Mouse (Mus musculus): ENCODE data around the gene Jup. TPM values are rescaled to one million over a fixed set of nuclear protein-coding genes. Genes with fewer than 3 reads are reported as not detected.

Jup gene
- polyA plus RNA-seq, 1 experiment from 2014 or later: 107 TPM

DNA sequence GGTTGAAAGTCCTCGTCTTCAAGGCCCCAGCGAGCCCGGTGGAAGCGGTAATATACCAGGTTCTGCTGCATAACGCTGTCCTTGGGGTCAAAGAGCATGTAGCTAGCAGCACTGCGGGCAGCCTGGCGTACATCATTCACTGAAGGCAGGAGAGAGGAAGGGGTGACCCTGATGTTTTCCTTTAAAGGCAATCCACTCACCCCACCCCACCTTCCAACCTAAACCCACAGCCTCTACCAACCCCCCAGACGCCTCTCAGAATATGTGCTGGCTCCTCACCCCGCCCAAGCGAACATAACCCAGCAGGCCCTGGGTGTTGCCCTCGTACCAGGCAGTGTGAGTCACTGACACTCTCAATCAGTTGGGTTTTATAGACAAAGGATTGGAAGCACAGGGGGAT, 14.2 kb upstream of the Jup start:
- ATAC-seq (ENCODE audit: low read depth) (no peak), DNase-seq (ENCODE audit: low spot score) (no peak)
- no peaks in the 10 kb centered on the region for H3K27me3 ChIP-seq (replicated peaks; ENCODE audit: control insufficient read depth, insufficient read depth, low read length)
- peak overlapping the region; percentile 21; the same call in 1 of the 2 replicates for H3K27ac ChIP-seq (replicated peaks; ENCODE audit: low read depth, low read length)
- peak overlapping the region; percentile 13; the same call in 1 of the 2 replicates for H3K4me3 ChIP-seq (ENCODE audit: low read depth, low read length)
- H3K4me1 ChIP-seq (ENCODE audit: control insufficient read depth, insufficient read depth, low read length): peaks cover 25% of the 10 kb centered on the region
- 74% methylated on average over 11 of the region's 11 CpGs for WGBS
- H3K4me2 ChIP-seq (ENCODE audit: low read depth, low read length): peak overlapping the region; percentile 64
- peaks cover 40% of the 10 kb centered on the region for H3K36me3 ChIP-seq (ENCODE audit: control insufficient read depth, insufficient read depth, low read length)
- peak overlapping the region; percentile 89; the same call in 1 of the 2 replicates for H3K9ac ChIP-seq (ENCODE audit: low read depth, low read length)
- no peaks in the 10 kb centered on the region for H3K9me3 ChIP-seq (ENCODE audit: control insufficient read depth, low read length)

- Histone ChIP-seq H3K4me1 (ENCODE audit: control insufficient read depth, insufficient read depth, low read length) (peaks cover 21% of the 10 kb centered on the region), H3K27me3 (replicated peaks; ENCODE audit: control insufficient read depth, insufficient read depth, low read length) (no peaks in the 10 kb centered on the region), H3K4me3 (ENCODE audit: low read depth, low read length) (no peak overlapping the region), H3K4me2 (ENCODE audit: low read depth, low read length) (no peak overlapping the region), H3K9ac (ENCODE audit: low read depth, low read length) (0 out of 2 replicates have a peak overlapping the region, but pooled peaks have one; percentile 34), H3K27ac (replicated peaks; ENCODE audit: low read depth, low read length) (no peak overlapping the region), H3K9me3 (ENCODE audit: control insufficient read depth, low read length) (no peaks in the 10 kb centered on the region), H3K36me3 (ENCODE audit: control insufficient read depth, insufficient read depth, low read length) (peaks cover 40% of the 10 kb centered on the region)
- no peak for ATAC-seq (ENCODE audit: low read depth)
- no peak for DNase-seq (ENCODE audit: low spot score)
- whole genome bisulfite sequencing: 74% methylated on average over 3 of the region's 3 CpGs
These were observed 12.1 kb upstream of the Jup start for GRCm38 (mm10) chr11:100409686-100410085.

GRCm38 (mm10) chr11:100408835-100409462, 11.4 kb upstream of the Jup start:
- WGBS: 89% methylated on average over 12 of the region's 12 CpGs
- Histone ChIP-seq H3K4me3 (ENCODE audit: low read depth, low read length) (no peak overlapping the region), H3K27ac (replicated peaks; ENCODE audit: low read depth, low read length) (no peak overlapping the region), H3K4me1 (ENCODE audit: control insufficient read depth, insufficient read depth, low read length) (peaks cover 21% of the 10 kb centered on the region), H3K9ac (ENCODE audit: low read depth, low read length) (no peak overlapping the region), H3K4me2 (ENCODE audit: low read depth, low read length) (no peak overlapping the region), H3K27me3 (replicated peaks; ENCODE audit: control insufficient read depth, insufficient read depth, low read length) (no peaks in the 10 kb centered on the region), H3K9me3 (ENCODE audit: control insufficient read depth, low read length) (no peaks in the 10 kb centered on the region), H3K36me3 (ENCODE audit: control insufficient read depth, insufficient read depth, low read length) (peaks cover 40% of the 10 kb centered on the region)
- ATAC-seq (ENCODE audit: low read depth): no peak
- no peak for DNase-seq (ENCODE audit: low spot score)

DNA sequence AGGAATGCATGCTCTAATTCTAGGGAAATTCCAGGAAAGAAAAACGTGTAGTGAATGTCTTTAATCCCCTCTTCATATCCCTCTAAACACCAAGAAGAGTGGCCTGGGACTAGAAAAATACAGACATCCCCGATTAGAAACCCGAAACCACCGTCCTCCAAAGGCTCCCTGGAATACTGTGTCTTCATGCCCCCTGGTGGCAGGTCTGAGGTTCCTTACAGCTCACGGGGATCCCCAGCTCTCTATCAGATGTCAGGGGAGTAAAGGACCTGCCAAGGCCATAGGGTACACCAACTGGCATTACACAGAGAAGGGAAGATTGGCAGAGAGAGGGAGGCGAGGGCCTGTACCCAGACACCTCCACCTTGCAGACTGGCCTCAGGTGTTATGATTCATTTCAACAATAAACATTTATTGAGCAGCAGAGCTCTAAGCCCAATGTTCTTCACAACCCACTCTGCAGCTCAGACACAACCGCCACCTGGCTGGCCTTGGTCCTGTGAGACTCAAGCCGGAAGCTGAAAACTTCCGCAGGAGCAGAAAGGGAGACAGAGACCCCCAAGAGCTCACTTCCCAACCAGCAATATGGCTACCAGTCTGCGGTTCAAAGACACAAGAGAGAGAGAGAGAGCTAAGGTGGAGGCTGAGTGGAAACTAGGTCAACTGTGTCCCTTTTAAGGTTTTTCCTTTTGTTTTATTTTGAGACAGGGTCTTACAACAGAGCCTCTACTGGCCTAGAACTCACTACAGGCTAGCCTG, 10.7 kb upstream of the Jup start:
- Histone ChIP-seq H3K4me3 (ENCODE audit: low read depth, low read length) (no peak overlapping the region), H3K9ac (ENCODE audit: low read depth, low read length) (no peak overlapping the region), H3K9me3 (ENCODE audit: control insufficient read depth, low read length) (no peaks in the 10 kb centered on the region), H3K4me2 (ENCODE audit: low read depth, low read length) (no peak overlapping the region), H3K27ac (replicated peaks; ENCODE audit: low read depth, low read length) (no peak overlapping the region), H3K36me3 (ENCODE audit: control insufficient read depth, insufficient read depth, low read length) (peaks cover 40% of the 10 kb centered on the region), H3K4me1 (ENCODE audit: control insufficient read depth, insufficient read depth, low read length) (peaks cover 17% of the 10 kb centered on the region), H3K27me3 (replicated peaks; ENCODE audit: control insufficient read depth, insufficient read depth, low read length) (no peaks in the 10 kb centered on the region)
- DNase-seq (ENCODE audit: low spot score): peak; percentile 86
- ATAC-seq (ENCODE audit: low read depth): peak; percentile 79
- 39% methylated on average over 10 of the region's 10 CpGs for WGBS

DNA sequence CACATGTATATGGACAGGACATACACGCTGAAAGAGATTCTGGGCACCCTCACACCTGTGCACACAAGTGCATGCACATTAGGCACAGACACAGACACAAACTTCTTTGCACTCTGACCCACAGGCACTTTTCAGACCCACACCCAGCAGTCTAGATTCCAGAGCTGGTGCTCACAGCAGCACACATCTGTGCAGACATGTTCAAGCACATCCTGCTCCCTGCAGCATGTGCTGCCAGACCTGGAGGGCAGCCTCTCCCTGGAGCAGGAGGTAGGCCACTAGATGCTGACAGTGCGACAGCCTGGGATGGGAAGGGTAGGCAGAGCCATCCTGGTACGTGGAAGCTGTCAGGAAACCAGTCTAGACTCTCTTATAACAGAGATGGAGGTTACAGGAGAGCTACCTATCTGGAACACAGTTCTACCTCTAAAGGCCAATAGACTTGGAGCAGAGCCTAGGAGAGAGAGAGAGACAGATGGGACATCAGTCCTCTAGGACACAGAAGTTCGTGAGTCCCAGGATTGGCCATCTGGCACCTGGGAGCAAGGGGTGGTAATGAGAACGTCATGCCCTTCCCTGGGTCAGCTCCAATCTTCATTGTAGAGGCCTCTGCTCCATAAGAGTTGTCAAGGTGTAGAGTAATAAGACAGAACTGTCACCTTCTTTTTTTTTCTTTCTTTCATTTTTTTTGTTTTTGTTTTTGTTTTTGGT, 9.6 kb upstream of the Jup start:
- Histone ChIP-seq H3K36me3 (ENCODE audit: control insufficient read depth, insufficient read depth, low read length) (peaks cover 40% of the 10 kb centered on the region), H3K4me3 (ENCODE audit: low read depth, low read length) (no peak overlapping the region), H3K4me1 (ENCODE audit: control insufficient read depth, insufficient read depth, low read length) (peaks cover 6% of the 10 kb centered on the region), H3K27ac (replicated peaks; ENCODE audit: low read depth, low read length) (no peak overlapping the region), H3K4me2 (ENCODE audit: low read depth, low read length) (no peak overlapping the region), H3K27me3 (replicated peaks; ENCODE audit: control insufficient read depth, insufficient read depth, low read length) (no peaks in the 10 kb centered on the region), H3K9me3 (ENCODE audit: control insufficient read depth, low read length) (no peaks in the 10 kb centered on the region), H3K9ac (ENCODE audit: low read depth, low read length) (no peak overlapping the region)
- WGBS: 83% methylated on average over 5 of the region's 5 CpGs
- DNase-seq (ENCODE audit: low spot score) (no peak), ATAC-seq (ENCODE audit: low read depth) (no peak)

DNA sequence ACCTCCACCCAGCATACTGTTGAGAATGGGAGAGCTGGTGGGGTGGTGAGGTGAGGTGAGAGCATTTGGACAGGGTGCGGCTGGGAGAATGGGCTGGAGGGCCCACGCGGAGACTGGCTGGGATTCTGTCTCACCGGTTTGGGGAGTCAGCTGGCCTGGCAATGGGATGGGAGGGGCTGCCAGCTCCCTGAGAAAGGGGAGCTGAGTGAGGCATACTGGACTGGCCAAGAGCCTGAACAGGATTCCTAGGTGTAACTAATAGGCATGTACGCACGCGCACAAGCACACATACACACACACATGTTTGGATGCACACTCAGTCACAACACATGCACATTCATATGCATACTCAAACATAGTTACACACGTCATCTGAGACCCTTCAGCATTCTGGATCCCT, 8.7 kb upstream of the Jup start:
- Histone ChIP-seq H3K27me3 (replicated peaks; ENCODE audit: control insufficient read depth, insufficient read depth, low read length) (no peaks in the 10 kb centered on the region), H3K9ac (ENCODE audit: low read depth, low read length) (no peak overlapping the region), H3K4me1 (ENCODE audit: control insufficient read depth, insufficient read depth, low read length) (no peaks in the 10 kb centered on the region; the same call in 1 of the 2 replicates), H3K4me3 (ENCODE audit: low read depth, low read length) (no peak overlapping the region), H3K27ac (replicated peaks; ENCODE audit: low read depth, low read length) (no peak overlapping the region), H3K4me2 (ENCODE audit: low read depth, low read length) (no peak overlapping the region), H3K36me3 (ENCODE audit: control insufficient read depth, insufficient read depth, low read length) (peaks cover 34% of the 10 kb centered on the region), H3K9me3 (ENCODE audit: control insufficient read depth, low read length) (no peaks in the 10 kb centered on the region)
- DNase-seq (ENCODE audit: low spot score) (peak; percentile 40), ATAC-seq (ENCODE audit: low read depth) (no peak)
- 60% methylated on average over 5 of the region's 8 CpGs for WGBS

DNA sequence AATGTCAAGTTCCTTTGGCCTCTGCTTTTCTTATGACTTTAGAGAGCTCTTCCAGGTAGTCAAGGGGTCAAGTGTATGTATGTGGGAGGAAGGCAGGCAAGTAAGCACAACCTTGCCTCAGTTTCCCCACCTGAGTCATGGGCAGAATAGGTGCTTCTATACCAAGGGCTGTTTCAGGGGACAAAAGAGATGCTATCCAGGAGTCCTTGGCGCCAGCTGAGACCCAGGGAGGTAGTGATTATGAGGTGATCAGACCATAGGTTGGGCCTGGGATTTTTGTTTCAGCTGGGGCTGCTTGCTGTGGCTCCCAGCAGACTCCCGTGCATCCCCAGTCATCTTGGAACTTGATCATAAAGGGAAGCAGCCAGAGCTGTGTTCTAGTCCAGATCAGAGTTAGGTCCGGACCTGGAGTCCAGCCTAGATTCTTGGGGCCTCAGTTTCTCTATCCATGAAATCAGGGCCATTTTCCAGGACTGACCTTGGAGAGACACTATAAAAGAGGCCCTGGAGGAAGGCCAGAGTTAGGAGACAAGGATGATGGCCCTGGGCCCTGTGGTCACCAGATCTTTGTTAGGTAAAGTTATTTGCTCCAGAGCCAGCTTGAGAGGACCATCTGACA, 7.0 kb upstream of the Jup start:
- Histone ChIP-seq H3K36me3 (ENCODE audit: control insufficient read depth, insufficient read depth, low read length) (peaks cover 18% of the 10 kb centered on the region; the same call in 1 of the 2 replicates), H3K9me3 (ENCODE audit: control insufficient read depth, low read length) (no peaks in the 10 kb centered on the region), H3K4me2 (ENCODE audit: low read depth, low read length) (no peak overlapping the region), H3K4me1 (ENCODE audit: control insufficient read depth, insufficient read depth, low read length) (no peaks in the 10 kb centered on the region), H3K27me3 (replicated peaks; ENCODE audit: control insufficient read depth, insufficient read depth, low read length) (no peaks in the 10 kb centered on the region), H3K27ac (replicated peaks; ENCODE audit: low read depth, low read length) (no peak overlapping the region), H3K4me3 (ENCODE audit: low read depth, low read length) (no peak overlapping the region), H3K9ac (ENCODE audit: low read depth, low read length) (no peak overlapping the region)
- ATAC-seq (ENCODE audit: low read depth): no peak
- WGBS: 86% methylated on average over 3 of the region's 3 CpGs
- no peak for DNase-seq (ENCODE audit: low spot score)

DNA sequence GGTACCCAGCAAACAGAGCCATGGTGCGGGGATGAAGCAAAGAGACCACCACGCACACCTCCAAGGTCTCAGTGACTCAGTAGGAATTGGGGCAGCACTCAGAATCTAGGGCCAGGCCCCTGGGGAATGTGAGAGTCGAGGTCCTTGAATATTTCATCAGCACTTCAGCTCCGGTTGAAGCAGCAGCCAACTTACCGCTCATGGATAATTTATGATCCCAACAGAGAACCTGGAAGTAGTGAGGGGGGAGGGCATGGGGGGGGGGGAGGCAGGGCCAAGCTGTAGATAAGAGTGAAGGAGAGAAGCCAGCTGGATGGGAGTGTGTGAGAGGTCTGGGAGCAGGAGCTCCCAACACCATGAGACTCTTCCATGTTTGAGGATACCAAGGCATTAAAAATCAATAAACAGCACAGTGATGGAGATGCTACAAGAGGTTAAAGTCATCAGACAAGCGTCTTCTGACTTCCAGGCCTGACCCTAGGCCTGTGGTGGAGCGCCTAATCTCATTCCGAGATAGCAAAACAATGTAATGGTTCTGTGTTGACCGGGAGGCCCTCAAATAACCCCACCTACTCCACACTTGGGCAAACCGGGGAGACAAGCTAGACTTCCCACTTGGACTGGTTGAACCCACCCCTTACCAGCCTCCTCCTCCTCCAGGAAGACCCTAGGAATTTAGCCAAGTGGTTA, 6.0 kb upstream of the Jup start:
- H3K4me1 ChIP-seq (ENCODE audit: control insufficient read depth, insufficient read depth, low read length): no peaks in the 10 kb centered on the region
- no peaks in the 10 kb centered on the region for H3K9me3 ChIP-seq (ENCODE audit: control insufficient read depth, low read length)
- no peak overlapping the region for H3K9ac ChIP-seq (ENCODE audit: low read depth, low read length)
- H3K27ac ChIP-seq (replicated peaks; ENCODE audit: low read depth, low read length): 0 out of 2 replicates have a peak overlapping the region, but pooled peaks have one; percentile 28
- 77% methylated on average over 10 of the region's 10 CpGs for WGBS
- ATAC-seq (ENCODE audit: low read depth): no peak
- H3K4me3 ChIP-seq (ENCODE audit: low read depth, low read length): no peak overlapping the region
- DNase-seq (ENCODE audit: low spot score): no peak
- no peak overlapping the region for H3K4me2 ChIP-seq (ENCODE audit: low read depth, low read length)
- H3K36me3 ChIP-seq (ENCODE audit: control insufficient read depth, insufficient read depth, low read length): peaks cover 9% of the 10 kb centered on the region; the same call in 1 of the 2 replicates
- no peaks in the 10 kb centered on the region for H3K27me3 ChIP-seq (replicated peaks; ENCODE audit: control insufficient read depth, insufficient read depth, low read length)

All from embryonic facial prominence, embryonic 14.5 days (tissue).